Mouse (Mus musculus) erythroblast, adult 5-6 weeks (primary cell): ENCODE measurements around the gene Taok3. TPM values are rescaled to one million over a fixed set of nuclear protein-coding genes. Genes with fewer than 3 reads are reported as not detected.

ENCODE experiments used
- ATAC-seq: replicated peaks from 2 replicates; pipeline ENCODE4 v1.8.0; 2016; ENCODE audit warnings: moderate number of reproducible peaks, mild to moderate bottlenecking, moderate TSS enrichment, inconsistent platforms; ENCODE audit not compliant: poor library complexity, low FRiP score, severe bottlenecking
- total RNA-seq, 2 experiments: library from RNA; stranded (forward) in 1 of 2; stranded (reverse) in 1 of 2; fragments of 150-400 nt in 1 of 2; fragments of 200-764, 138-1000 nt in 1 of 2; gene quantifications; 2 replicates each; pipeline versions ENCODE4 v1.2.3 to v1.2.4; 2015 to 2017; ENCODE audit warnings: low replicate concordance in 2 of 2

Gene Taok3
- total RNA-seq, 2 experiments from 2014 or later = 28.4 to 32.5 TPM

GRCm38 (mm10) chr5:117138295-117138988 is 18.5 kb downstream of the Taok3 start:
- peak; percentile 84 for ATAC-seq

- ATAC-seq = no peak
Measured at GRCm38 (mm10) chr5:117139822-117140221, 19.9 kb downstream of the Taok3 start.

- ATAC-seq = no peak
Measured at GRCm38 (mm10) chr5:117140374-117140773, 20.4 kb downstream of the Taok3 start.

- ATAC-seq = peak; percentile 68
Measured at GRCm38 (mm10) chr5:117143721-117144135, 23.8 kb downstream of the Taok3 start.

- ATAC-seq = no peak
Measured at GRCm38 (mm10) chr5:117146165-117146564, 26.2 kb downstream of the Taok3 start.

GRCm38 (mm10) chr5:117147187-117148095 is 27.5 kb downstream of the Taok3 start:
- no peak for ATAC-seq

GRCm38 (mm10) chr5:117149054-117149942 is 29.4 kb downstream of the Taok3 start:
- 0 out of 2 replicates have a peak, but pooled peaks have one; percentile 26 for ATAC-seq

- ATAC-seq = no peak
Measured at GRCm38 (mm10) chr5:117150068-117150467, 30.1 kb downstream of the Taok3 start.

GRCm38 (mm10) chr5:117152944-117153343 is 33.0 kb downstream of the Taok3 start:
- ATAC-seq = no peak

- no peak for ATAC-seq
Measured at GRCm38 (mm10) chr5:117153527-117154091, 33.7 kb downstream of the Taok3 start.

GRCm38 (mm10) chr5:117158335-117159018 is 38.5 kb downstream of the Taok3 start:
- ATAC-seq = no peak

GRCm38 (mm10) chr5:117159326-117159725 is 39.4 kb downstream of the Taok3 start:
- ATAC-seq = no peak

GRCm38 (mm10) chr5:117159805-117160291 is 39.9 kb downstream of the Taok3 start:
- ATAC-seq = no peak

GRCm38 (mm10) chr5:117160499-117160898 is 40.6 kb downstream of the Taok3 start:
- ATAC-seq = no peak

- no peak for ATAC-seq
Measured at GRCm38 (mm10) chr5:117163790-117164189, 43.9 kb downstream of the Taok3 start.

- no peak for ATAC-seq
Measured at GRCm38 (mm10) chr5:117164516-117164915, 44.6 kb downstream of the Taok3 start.

GRCm38 (mm10) chr5:117164923-117165322 is 45.0 kb downstream of the Taok3 start:
- no peak for ATAC-seq

- ATAC-seq = no peak
Measured at GRCm38 (mm10) chr5:117165946-117166345, 46.0 kb downstream of the Taok3 start.
